Mouse (Mus musculus) skeletal muscle tissue, adult 2 months (tissue): ENCODE results near the gene Gm12394.
"Not testable (repeated sequence)": the region's sequence is repeated elsewhere in the genome, so short reads cannot be mapped to it uniquely, and the experiment has no call there.

ENCODE experiments used
- DNase-seq: peaks from one replicate; pipeline ENCODE4 v3.0.0-alpha.2; 2012; ENCODE audit warnings: low read depth, low spot score

Gm12394 gene

GRCm38 (mm10) chr4:42860483-42860882 lies 3.9 kb upstream of the Gm12394 start:
- DNase-seq: peak; percentile 21

GRCm38 (mm10) chr4:42853788-42854187 lies 2.8 kb downstream of the Gm12394 start, which contains the start of gene Fam205a1:
Gene Fam205a1, minus strand, starts transcription at chr4:42853888.
- not testable (repeated sequence) for DNase-seq

DNA sequence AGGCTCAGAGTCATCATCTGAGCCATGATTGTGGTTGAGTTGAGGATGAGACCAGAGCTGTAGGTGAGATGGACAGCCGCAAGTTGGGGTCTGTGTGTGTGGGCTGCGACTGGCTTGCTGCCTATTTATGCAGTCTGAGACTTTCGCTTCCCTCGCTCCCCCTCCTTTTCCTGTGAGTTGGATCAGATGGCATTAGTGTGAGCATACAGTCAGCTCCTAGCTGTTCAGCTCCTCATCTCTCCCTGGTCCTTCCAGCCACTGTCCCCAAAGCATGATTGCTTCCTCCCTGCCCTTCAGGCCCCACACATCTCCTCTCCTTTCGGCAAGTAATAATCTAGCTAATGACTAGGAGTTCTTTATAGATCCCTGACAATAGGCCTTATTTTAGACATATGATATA lies 82.7 kb downstream of the Gm12394 start, which contains the start of gene Ccl21a:
Gene Ccl21a, minus strand, starts transcription at position 101 of the 400 bp plus-strand sequence.
- DNase-seq: not testable (repeated sequence)

GRCm38 (mm10) chr4:42756477-42756876 lies 100.1 kb downstream of the Gm12394 start, which contains the start of gene Ccl19:
Gene Ccl19, minus strand, starts transcription at chr4:42756577.
- not testable (repeated sequence) for DNase-seq

GRCm38 (mm10) chr4:42735245-42735644 lies 121.3 kb downstream of the Gm12394 start, which contains the start of gene 4930578G10Rik:
Gene 4930578G10Rik, plus strand, starts transcription at chr4:42735545.
- DNase-seq: not testable (repeated sequence)
